Mouse (Mus musculus): ENCODE measurements around the gene Plekhg2. TPM values are rescaled to one million over a fixed set of nuclear protein-coding genes. Genes with fewer than 3 reads are reported as not detected.
A peak's percentile ranks its signal among the peaks of the same experiment; 100 is the strongest.

Plekhg2 gene
- polyA plus RNA-seq, 1 experiment from 2014 or later, result 75.1 TPM

GRCm38 (mm10) chr7:28362441-28363060 is 9.8 kb downstream of the Plekhg2 start:
- ATAC-seq (ENCODE audit: insufficient read depth) (no peak), DNase-seq (no peak)
- no peak overlapping the region for H3K4me2 ChIP-seq
- peaks cover 7% of the 10 kb centered on the region for H3K4me1 ChIP-seq (ENCODE audit: insufficient read depth)
- no peaks in the 10 kb centered on the region for H3K9me3 ChIP-seq (ENCODE audit: low read depth, low read length)
- 83% methylated on average over 16 of the region's 16 CpGs for WGBS
- peaks cover 75% of the 10 kb centered on the region for H3K36me3 ChIP-seq (ENCODE audit: insufficient read depth)
- no peak overlapping the region for H3K4me3 ChIP-seq (ENCODE audit: low read depth, low read length)
- no peak overlapping the region for H3K9ac ChIP-seq
- no peak overlapping the region for H3K27ac ChIP-seq (ENCODE audit: low read depth)
- no peak for TF ChIP-seq CTCF (IDR thresholded peaks at IDR 0.05; ENCODE audit: low read depth)
- no peaks in the 10 kb centered on the region for H3K27me3 ChIP-seq (ENCODE audit: insufficient read depth, low read length)

GRCm38 (mm10) chr7:28361647-28362341 is 10.6 kb downstream of the Plekhg2 start:
- Histone ChIP-seq H3K4me3 (ENCODE audit: low read depth, low read length) (no peak overlapping the region), H3K36me3 (ENCODE audit: insufficient read depth) (peaks cover 67% of the 10 kb centered on the region), H3K27me3 (ENCODE audit: insufficient read depth, low read length) (no peaks in the 10 kb centered on the region), H3K27ac (ENCODE audit: low read depth) (no peak overlapping the region), H3K9me3 (ENCODE audit: low read depth, low read length) (no peaks in the 10 kb centered on the region), H3K9ac (no peak overlapping the region), H3K4me1 (ENCODE audit: insufficient read depth) (peaks cover 13% of the 10 kb centered on the region), H3K4me2 (no peak overlapping the region)
- DNase-seq (no peak), ATAC-seq (ENCODE audit: insufficient read depth) (no peak)
- no peak for TF ChIP-seq CTCF (IDR thresholded peaks at IDR 0.05; ENCODE audit: low read depth)
- WGBS, result 94% methylated on average over 19 of the region's 20 CpGs

- no peak overlapping the region for H3K4me2 ChIP-seq
- H3K4me3 ChIP-seq (ENCODE audit: low read depth, low read length), result no peak overlapping the region
- H3K4me1 ChIP-seq (ENCODE audit: insufficient read depth), result peaks cover 13% of the 10 kb centered on the region
- H3K9ac ChIP-seq, result no peak overlapping the region
- TF ChIP-seq CTCF (IDR thresholded peaks at IDR 0.05; ENCODE audit: low read depth), result no peak
- ATAC-seq (ENCODE audit: insufficient read depth), result no peak
- 91% methylated on average over 6 of the region's 6 CpGs for WGBS
- no peaks in the 10 kb centered on the region for H3K27me3 ChIP-seq (ENCODE audit: insufficient read depth, low read length)
- peaks cover 56% of the 10 kb centered on the region for H3K36me3 ChIP-seq (ENCODE audit: insufficient read depth)
- H3K9me3 ChIP-seq (ENCODE audit: low read depth, low read length), result no peaks in the 10 kb centered on the region
- H3K27ac ChIP-seq (ENCODE audit: low read depth), result no peak overlapping the region
- no peak for DNase-seq
Observed at GRCm38 (mm10) chr7:28360291-28360690, 12.1 kb downstream of the Plekhg2 start.

- DNase-seq (no peak), ATAC-seq (ENCODE audit: insufficient read depth) (no peak)
- no peaks in the 10 kb centered on the region for H3K9me3 ChIP-seq (ENCODE audit: low read depth, low read length)
- TF ChIP-seq CTCF (IDR thresholded peaks at IDR 0.05; ENCODE audit: low read depth), result no peak
- no peak overlapping the region for H3K9ac ChIP-seq
- peaks cover 55% of the 10 kb centered on the region for H3K36me3 ChIP-seq (ENCODE audit: insufficient read depth)
- no peaks in the 10 kb centered on the region for H3K27me3 ChIP-seq (ENCODE audit: insufficient read depth, low read length)
- WGBS, result 81% methylated on average over 10 of the region's 10 CpGs
- H3K4me1 ChIP-seq (ENCODE audit: insufficient read depth), result peaks cover 13% of the 10 kb centered on the region
- H3K4me3 ChIP-seq (ENCODE audit: low read depth, low read length), result no peak overlapping the region
- H3K27ac ChIP-seq (ENCODE audit: low read depth), result no peak overlapping the region
- H3K4me2 ChIP-seq, result no peak overlapping the region
Observed at GRCm38 (mm10) chr7:28359854-28360253, 12.5 kb downstream of the Plekhg2 start.

- WGBS, result 47% methylated on average over 7 of the region's 7 CpGs
- Histone ChIP-seq H3K27ac (ENCODE audit: low read depth) (peak overlapping the region; percentile 58), H3K4me3 (ENCODE audit: low read depth, low read length) (no peak overlapping the region), H3K4me2 (no peak overlapping the region), H3K9me3 (ENCODE audit: low read depth, low read length) (no peaks in the 10 kb centered on the region), H3K9ac (peak overlapping the region; percentile 20; the same call in 1 of the 2 replicates), H3K36me3 (ENCODE audit: insufficient read depth) (peaks cover 58% of the 10 kb centered on the region), H3K4me1 (ENCODE audit: insufficient read depth) (peaks cover 13% of the 10 kb centered on the region), H3K27me3 (ENCODE audit: insufficient read depth, low read length) (no peaks in the 10 kb centered on the region)
- DNase-seq (no peak), ATAC-seq (ENCODE audit: insufficient read depth) (no peak)
- no peak for TF ChIP-seq CTCF (IDR thresholded peaks at IDR 0.05; ENCODE audit: low read depth)
Observed at GRCm38 (mm10) chr7:28358431-28358830, 14.0 kb downstream of the Plekhg2 start.

GRCm38 (mm10) chr7:28357984-28358383 is 14.4 kb downstream of the Plekhg2 start:
- Histone ChIP-seq H3K4me1 (ENCODE audit: insufficient read depth) (peaks cover 13% of the 10 kb centered on the region), H3K36me3 (ENCODE audit: insufficient read depth) (peaks cover 62% of the 10 kb centered on the region), H3K27me3 (ENCODE audit: insufficient read depth, low read length) (no peaks in the 10 kb centered on the region), H3K4me2 (peak overlapping the region; percentile 20; the same call in 1 of the 2 replicates), H3K9me3 (ENCODE audit: low read depth, low read length) (no peaks in the 10 kb centered on the region), H3K4me3 (ENCODE audit: low read depth, low read length) (no peak overlapping the region), H3K9ac (peak overlapping the region; percentile 36), H3K27ac (ENCODE audit: low read depth) (peak overlapping the region; percentile 58)
- WGBS, result 3% methylated on average over 5 of the region's 5 CpGs
- DNase-seq (peak; percentile 75), ATAC-seq (ENCODE audit: insufficient read depth) (no peak)
- no peak for TF ChIP-seq CTCF (IDR thresholded peaks at IDR 0.05; ENCODE audit: low read depth)

GRCm38 (mm10) chr7:28356981-28357380 is 15.4 kb downstream of the Plekhg2 start:
- peak overlapping the region; percentile 58 for H3K27ac ChIP-seq (ENCODE audit: low read depth)
- peak; percentile 62 for ATAC-seq (ENCODE audit: insufficient read depth)
- no peaks in the 10 kb centered on the region for H3K9me3 ChIP-seq (ENCODE audit: low read depth, low read length)
- peaks cover 13% of the 10 kb centered on the region for H3K4me1 ChIP-seq (ENCODE audit: insufficient read depth)
- WGBS, result 3% methylated on average over 5 of the region's 5 CpGs
- no peak overlapping the region for H3K4me3 ChIP-seq (ENCODE audit: low read depth, low read length)
- H3K4me2 ChIP-seq, result 0 out of 2 replicates have a peak overlapping the region, but pooled peaks have one; percentile 4
- peaks cover 62% of the 10 kb centered on the region for H3K36me3 ChIP-seq (ENCODE audit: insufficient read depth)
- TF ChIP-seq CTCF (IDR thresholded peaks at IDR 0.05; ENCODE audit: low read depth), result no peak
- no peaks in the 10 kb centered on the region for H3K27me3 ChIP-seq (ENCODE audit: insufficient read depth, low read length)
- DNase-seq, result peak; percentile 83
- peak overlapping the region; percentile 36; the same call in 1 of the 2 replicates for H3K9ac ChIP-seq

Measured in lung, embryonic 14.5 days (tissue).